Mouse (Mus musculus) kidney, embryonic 16.5 days (tissue): ENCODE data around the gene 2010106E10Rik. TPM values are rescaled to one million over a fixed set of nuclear protein-coding genes. Genes with fewer than 3 reads are reported as not detected.

Experiments
- ATAC-seq: fragments of 200-750 bp; cut with Nextera tagmentation; 2 replicates; pipeline ENCODE4 v1.8.0; 2017; ENCODE audit warnings: moderate TSS enrichment; ENCODE audit not compliant: low FRiP score, low TSS enrichment
- H3K27ac ChIP-seq: fragments of 300-500 bp; sonication (generic); 2 replicates; pipeline ENCODE4 v1.5.1; 2014; ENCODE audit warnings: low read length
- H3K27me3 ChIP-seq: fragments of 300-500 bp; sonication (generic); 2 replicates; pipeline ENCODE4 v1.6.1; 2014; ENCODE audit warnings: low read length, control low read depth, mixed read lengths; ENCODE audit not compliant: insufficient read depth
- H3K36me3 ChIP-seq: fragments of 300-500 bp; sonication (generic); 2 replicates; pipeline ENCODE4 v1.6.1; 2014; ENCODE audit warnings: low read length, control low read depth, mixed read lengths; ENCODE audit not compliant: insufficient read depth
- H3K4me1 ChIP-seq: fragments of 300-500 bp; sonication (generic); 2 replicates; pipeline ENCODE4 v1.6.1; 2014; ENCODE audit warnings: low read length, control low read depth, mixed read lengths; ENCODE audit not compliant: insufficient read depth
- H3K4me2 ChIP-seq: fragments of 300-500 bp; sonication (generic); replicated peaks from 2 replicates; pipeline ENCODE4 v1.6.1; 2014; ENCODE audit warnings: low read depth, low read length
- H3K4me3 ChIP-seq: fragments of 300-500 bp; sonication (generic); 2 replicates; pipeline ENCODE4 v1.5.1; 2014; ENCODE audit warnings: mild to moderate bottlenecking, low read length
- H3K9ac ChIP-seq: fragments of 300-500 bp; sonication (generic); replicated peaks from 2 replicates; pipeline ENCODE4 v1.6.1; 2014; ENCODE audit warnings: low read length
- H3K9me3 ChIP-seq: fragments of 300-500 bp; sonication (generic); 2 replicates; pipeline ENCODE4 v1.6.1; 2016; ENCODE audit warnings: low read length, control low read depth
- WGBS: fragments of 180-500 bp; shearing (Covaris S2); extraction: QIAGEN DNeasy Blood & Tissue Kit; methylation state at CpG from one replicate; pipeline ENCODE4 v1.1.7; 2014; 5-methylcytosine and 5-hydroxymethylcytosine counted together
- polyA plus RNA-seq: library from polyadenylated mRNA; unstranded; fragments of >200 nt; fragmentation: Nextera tagmentation; extraction: Ambion mirVana; gene quantifications from 2 replicates; pipeline ENCODE4 v1.2.1, GENCODE M21; 2015

2010106E10Rik gene
- not detected in 2 replicates for polyA plus RNA-seq

DNA sequence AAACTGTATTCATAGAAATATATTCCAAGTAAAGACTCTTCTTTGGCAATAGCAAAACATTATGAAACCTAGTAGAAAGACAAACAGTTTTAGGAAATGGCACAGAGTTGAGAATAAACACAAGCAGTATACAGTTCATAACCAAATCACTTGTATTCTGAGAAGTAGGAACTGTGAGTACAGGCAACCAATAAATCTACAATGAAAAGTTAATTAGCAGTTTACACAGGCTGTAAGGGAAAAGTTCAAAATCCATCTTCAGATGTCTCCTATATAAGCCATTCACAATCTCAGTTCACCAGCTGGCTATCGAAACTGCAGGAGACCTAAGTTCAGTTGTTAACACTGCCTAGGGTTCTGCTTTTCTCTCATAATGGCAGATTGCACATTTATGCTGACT, at the start of gene 2010106E10Rik:
2010106E10Rik (plus strand) TSS at position 301 of the 400 bp plus-strand sequence.
- Histone ChIP-seq H3K36me3 (no peaks in the 10 kb centered on the region), H3K4me2 (no peak within 1 kb of the TSS), H3K9ac (no peak within 1 kb of the TSS), H3K4me3 (no peak within 1 kb of the TSS), H3K9me3 (no peaks in the 10 kb centered on the region), H3K4me1 (no peaks in the 10 kb centered on the region), H3K27me3 (no peaks in the 10 kb centered on the region), H3K27ac (no peak within 1 kb of the TSS)
- 64% methylated on average over 1 of the region's 1 CpGs for WGBS
- ATAC-seq = no peak

DNA sequence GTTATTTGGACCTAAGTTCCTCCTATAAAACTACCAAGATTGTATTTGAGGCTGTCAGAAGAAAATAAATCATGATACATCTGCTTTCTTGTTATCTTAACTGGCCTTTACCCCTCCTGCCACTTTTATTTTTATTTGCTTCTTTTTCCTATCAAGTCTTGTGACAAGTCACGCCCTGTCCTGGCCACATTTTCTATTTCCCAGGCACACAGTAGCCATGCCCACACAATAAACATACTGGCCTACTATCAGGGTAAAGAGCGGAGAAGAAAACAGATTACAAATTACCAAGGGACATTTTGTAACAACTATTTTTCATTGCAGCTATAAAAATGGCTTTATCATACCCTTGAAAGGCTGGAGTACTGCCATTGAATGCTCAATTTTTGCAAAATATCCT, 10.6 kb downstream of the 2010106E10Rik start:
- H3K9me3 ChIP-seq = no peaks in the 10 kb centered on the region
- no peak overlapping the region for H3K4me2 ChIP-seq
- H3K9ac ChIP-seq = no peak overlapping the region
- no peaks in the 10 kb centered on the region for H3K36me3 ChIP-seq
- H3K27me3 ChIP-seq = no peaks in the 10 kb centered on the region
- ATAC-seq = no peak
- H3K4me3 ChIP-seq = no peak overlapping the region
- H3K27ac ChIP-seq = no peak overlapping the region
- WGBS = 65% methylated on average over 2 of the region's 2 CpGs
- no peaks in the 10 kb centered on the region for H3K4me1 ChIP-seq

DNA sequence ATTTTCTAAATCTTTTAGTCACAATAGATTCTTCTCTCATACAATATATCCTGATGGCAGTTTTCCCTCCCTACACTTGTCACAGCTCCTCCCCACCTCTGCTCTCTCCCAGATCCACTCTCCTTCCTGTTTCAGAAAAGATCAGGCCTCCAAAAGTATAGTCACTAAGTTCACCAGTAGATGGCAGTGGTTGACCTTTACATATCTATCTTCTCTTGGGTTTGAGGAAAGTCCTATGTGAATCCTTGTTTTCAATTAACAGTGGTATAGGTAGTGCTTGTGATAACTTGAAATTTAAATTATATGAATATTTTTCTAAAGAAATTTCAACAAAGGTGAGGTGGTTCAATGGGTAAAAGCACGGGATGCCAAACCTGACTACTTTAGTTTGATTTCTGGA, 29.7 kb downstream of the 2010106E10Rik start:
- H3K27ac ChIP-seq = no peak overlapping the region
- no peaks in the 10 kb centered on the region for H3K36me3 ChIP-seq
- no peaks in the 10 kb centered on the region for H3K9me3 ChIP-seq
- no peaks in the 10 kb centered on the region for H3K27me3 ChIP-seq
- no peaks in the 10 kb centered on the region for H3K4me1 ChIP-seq
- 67% methylated on average over 1 of the region's 1 CpGs for WGBS
- H3K4me3 ChIP-seq = no peak overlapping the region
- ATAC-seq = peak; percentile 35; the same call in 1 of the 2 replicates
- no peak overlapping the region for H3K4me2 ChIP-seq
- H3K9ac ChIP-seq = no peak overlapping the region

DNA sequence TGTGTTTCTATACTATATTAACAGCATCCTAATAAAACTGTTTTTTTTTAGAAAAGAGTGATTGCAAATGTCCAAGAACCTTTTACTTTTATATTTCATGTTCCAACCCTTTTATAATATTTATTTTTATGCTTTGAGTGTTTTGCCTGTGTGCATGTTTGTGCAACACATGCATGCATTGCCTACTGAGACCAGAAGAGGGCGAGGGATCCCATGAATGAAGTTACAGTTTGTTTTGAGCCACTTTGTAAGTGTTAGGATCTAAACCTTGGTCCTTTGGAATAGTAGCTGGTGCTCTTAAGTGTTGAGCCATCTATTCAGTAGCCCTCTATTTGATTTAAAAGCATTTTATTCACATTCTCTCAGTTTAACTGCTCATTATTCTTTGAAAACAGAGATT, 48.0 kb downstream of the 2010106E10Rik start:
- 33% methylated on average over 1 of the region's 1 CpGs for WGBS
- H3K27me3 ChIP-seq = no peaks in the 10 kb centered on the region
- no peaks in the 10 kb centered on the region for H3K9me3 ChIP-seq
- H3K9ac ChIP-seq = no peak overlapping the region
- H3K36me3 ChIP-seq = no peaks in the 10 kb centered on the region
- H3K4me2 ChIP-seq = no peak overlapping the region
- H3K27ac ChIP-seq = no peak overlapping the region
- no peak overlapping the region for H3K4me3 ChIP-seq
- H3K4me1 ChIP-seq = no peaks in the 10 kb centered on the region
- ATAC-seq = no peak

DNA sequence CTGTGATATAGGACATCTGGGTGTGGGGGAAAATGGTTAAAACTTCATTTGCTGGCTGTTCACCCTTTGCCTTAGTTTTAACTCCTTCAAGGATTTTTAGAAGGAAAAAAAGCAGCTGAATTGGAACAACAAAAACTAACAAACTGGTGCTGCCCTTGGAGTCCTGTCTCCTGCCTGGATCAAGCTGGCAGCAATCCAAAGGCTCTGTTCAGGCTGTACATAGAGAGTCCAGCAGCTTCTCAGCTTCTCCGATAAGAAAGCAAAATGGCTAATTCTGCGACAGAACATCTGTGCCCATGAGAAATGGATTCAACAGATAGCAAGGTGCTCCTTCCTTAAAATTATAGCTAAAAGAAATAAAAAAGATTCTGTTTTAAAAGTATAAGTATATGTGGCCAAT, 72.6 kb downstream of the 2010106E10Rik start:
- no peak overlapping the region for H3K27ac ChIP-seq
- H3K9me3 ChIP-seq = no peaks in the 10 kb centered on the region
- no peak for ATAC-seq
- WGBS = 84% methylated on average over 2 of the region's 2 CpGs
- no peak overlapping the region for H3K9ac ChIP-seq
- H3K4me2 ChIP-seq = no peak overlapping the region
- no peaks in the 10 kb centered on the region for H3K27me3 ChIP-seq
- no peak overlapping the region for H3K4me3 ChIP-seq
- no peaks in the 10 kb centered on the region for H3K4me1 ChIP-seq
- H3K36me3 ChIP-seq = no peaks in the 10 kb centered on the region

DNA sequence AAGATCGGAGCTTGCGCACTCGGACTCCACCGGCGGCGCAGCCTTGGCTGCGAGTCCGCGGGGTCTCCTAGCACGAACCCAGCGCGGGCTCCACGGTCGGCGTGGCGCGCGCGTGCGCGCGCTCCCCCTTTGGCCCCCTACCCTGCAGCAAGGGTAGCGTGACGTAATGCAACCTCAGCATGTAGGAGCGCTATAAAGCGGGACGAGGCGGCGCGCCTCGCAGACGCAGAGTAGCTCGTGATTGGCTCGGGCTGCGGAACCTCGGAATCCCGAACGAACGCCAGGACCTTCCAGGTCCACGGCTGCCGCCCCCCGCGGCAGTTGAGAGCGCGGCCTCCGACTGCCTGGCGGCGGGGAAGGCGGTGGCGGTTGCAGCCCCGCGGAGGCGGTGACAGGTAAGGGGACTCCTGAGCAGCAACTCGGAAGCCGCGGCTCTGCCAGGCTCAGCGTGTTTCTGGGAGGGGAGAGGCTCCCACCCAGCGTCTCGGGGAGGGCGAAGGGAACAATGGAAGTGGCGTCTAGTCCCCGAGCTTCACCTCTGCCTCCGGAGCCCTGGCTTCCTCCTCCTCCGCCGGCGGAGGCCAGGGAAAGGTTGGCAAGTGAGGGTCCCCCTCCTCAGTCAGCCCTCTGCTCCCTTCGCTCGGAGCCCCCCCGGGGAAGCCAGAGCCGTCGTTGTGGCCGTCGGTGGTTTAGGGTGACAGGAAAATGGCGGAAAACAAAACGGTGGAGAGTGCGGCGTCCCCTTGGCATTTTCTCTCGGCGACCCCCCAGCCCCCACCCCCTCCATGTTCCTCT, 105.6 kb downstream of the 2010106E10Rik start, which contains the start of gene Zfp711:
Zfp711 (plus strand) TSS at position 16 of the 795 bp plus-strand sequence.
- 0 out of 2 replicates have a peak, but pooled peaks cover 4% of the 10 kb centered on the region for H3K9me3 ChIP-seq
- ATAC-seq = peak; percentile 97

DNA sequence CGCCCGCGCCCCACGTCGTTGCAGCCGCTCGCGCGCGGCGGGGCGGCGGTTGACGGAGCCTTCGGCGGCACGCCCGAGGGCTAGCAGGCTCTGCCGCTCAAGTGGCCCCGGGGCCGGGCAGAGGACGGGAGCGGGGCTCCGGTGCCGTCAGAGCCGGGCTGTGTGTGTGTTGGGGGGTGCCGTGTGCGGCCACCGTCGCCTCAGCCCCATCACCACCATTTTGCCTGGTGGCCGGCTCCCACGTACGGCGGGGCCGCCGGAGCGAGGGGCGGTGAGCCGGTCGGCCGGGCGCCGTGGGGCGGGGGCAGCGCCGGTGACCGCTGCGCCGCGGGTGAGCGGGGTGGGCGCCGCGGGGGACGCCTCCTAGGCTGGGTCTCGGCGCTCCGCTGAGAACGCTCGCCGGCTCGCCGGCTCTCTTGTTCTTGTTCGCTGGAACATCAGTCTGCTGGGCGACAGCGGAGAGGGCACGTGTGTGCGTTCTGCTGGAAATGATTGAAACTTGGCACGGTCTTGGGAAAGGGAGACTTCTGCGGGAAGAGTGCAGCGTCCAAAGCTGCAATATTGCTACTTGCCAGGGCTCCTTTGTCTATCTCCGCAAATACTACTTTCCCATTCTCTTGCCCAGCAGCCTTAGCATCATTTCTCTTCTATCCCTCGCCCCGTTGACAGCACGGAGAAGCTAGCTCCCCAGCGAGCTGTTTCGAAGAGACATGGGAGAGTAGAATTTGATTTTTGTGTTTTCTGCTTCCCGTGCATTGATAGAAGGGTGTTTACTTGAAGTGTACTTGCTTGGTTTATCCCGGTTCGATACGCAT, 106.4 kb downstream of the 2010106E10Rik start:
- 24% methylated on average over 51 of the region's 81 CpGs for WGBS
- Histone ChIP-seq H3K27me3 (no peaks in the 10 kb centered on the region), H3K4me2 (peak overlapping the region; percentile 55), H3K4me3 (peak overlapping the region; percentile 61), H3K4me1 (no peaks in the 10 kb centered on the region), H3K9ac (peak overlapping the region; percentile 77), H3K36me3 (no peaks in the 10 kb centered on the region), H3K9me3 (0 out of 2 replicates have a peak, but pooled peaks cover 4% of the 10 kb centered on the region), H3K27ac (0 out of 2 replicates have a peak overlapping the region, but pooled peaks have one; percentile 38)
- peak; percentile 79 for ATAC-seq

More for the DNA sequence above, 105.6 kb downstream of the 2010106E10Rik start, which contains the start of gene Zfp711:
- Histone ChIP-seq H3K4me1 (no peaks in the 10 kb centered on the region), H3K4me3 (peak within 1 kb of the TSS; percentile 61), H3K36me3 (no peaks in the 10 kb centered on the region), H3K9ac (peak within 1 kb of the TSS; percentile 77), H3K27me3 (no peaks in the 10 kb centered on the region), H3K27ac (0 out of 2 replicates have a peak within 1 kb of the TSS, but pooled peaks have one; percentile 38), H3K4me2 (peak within 1 kb of the TSS; percentile 55)
- 19% methylated on average over 65 of the region's 79 CpGs for WGBS

Other genes starting within 250 kb of the 2010106E10Rik start
- 59.8 and 63.6 TPM in 2 replicates for gene Apool, start 183.9 kb upstream of the 2010106E10Rik start, polyA plus RNA-seq
- not detected in 2 replicates for gene Satl1, start 88.5 kb upstream of the 2010106E10Rik start, polyA plus RNA-seq
- gene Zfp711, start 105.3 kb downstream of the 2010106E10Rik start, polyA plus RNA-seq = 10.9 and 11.8 TPM in 2 replicates
- 0.61 and 0.62 TPM in 2 replicates for gene Pof1b, start 203.4 kb downstream of the 2010106E10Rik start, polyA plus RNA-seq